Mouse (Mus musculus): ENCODE measurements at regions not wholly inside any gene's neighbourhood (a gene's known extent, or its start where the extent isn't known, plus 50 kb on each side); places are given as distances from the start of the nearest gene placed in this dataset.

- no peaks in the 10 kb centered on the region for H3K9me3 ChIP-seq (ENCODE audit: low read length)
- TF ChIP-seq CTCF (IDR thresholded peaks at IDR 0.05; ENCODE audit: low read depth) (no peak), EP300 (IDR thresholded peaks at IDR 0.05; ENCODE audit: low read depth) (no peak)
- 70% methylated on average over 1 of the region's 1 CpGs for WGBS (ENCODE audit: insufficient replicate concordance)
- no peak overlapping the region for H3K4me3 ChIP-seq (ENCODE audit: low read depth, low read length)
- ATAC-seq, result no peak
- H3K4me2 ChIP-seq (ENCODE audit: low read depth, low read length), result no peak overlapping the region
- no peaks in the 10 kb centered on the region for H3K27me3 ChIP-seq (ENCODE audit: insufficient read depth, low read length)
- no peak overlapping the region for H3K9ac ChIP-seq (replicated peaks)
- no peak overlapping the region for H3K27ac ChIP-seq (ENCODE audit: low read depth)
- no peaks in the 10 kb centered on the region for H3K4me1 ChIP-seq (ENCODE audit: insufficient read depth)
- DNase-seq, result no peak
- no peaks in the 10 kb centered on the region for H3K36me3 ChIP-seq (replicated peaks; ENCODE audit: insufficient read depth, low read length)
These were observed 173.4 kb upstream of the Avpr1a start for GRCm38 (mm10) chr10:122274885-122275284.

GRCm38 (mm10) chr10:122274181-122274580 lies 174.1 kb upstream of the Avpr1a start:
- Histone ChIP-seq H3K4me3 (ENCODE audit: low read depth, low read length) (no peak overlapping the region), H3K9ac (replicated peaks) (no peak overlapping the region), H3K36me3 (replicated peaks; ENCODE audit: insufficient read depth, low read length) (no peaks in the 10 kb centered on the region), H3K4me2 (ENCODE audit: low read depth, low read length) (no peak overlapping the region), H3K9me3 (ENCODE audit: low read length) (no peaks in the 10 kb centered on the region), H3K27me3 (ENCODE audit: insufficient read depth, low read length) (no peaks in the 10 kb centered on the region), H3K27ac (ENCODE audit: low read depth) (0 out of 2 replicates have a peak overlapping the region, but pooled peaks have one; percentile 37), H3K4me1 (ENCODE audit: insufficient read depth) (no peaks in the 10 kb centered on the region)
- ATAC-seq (peak; percentile 70; the same call in 1 of the 2 replicates), DNase-seq (no peak)
- TF ChIP-seq CTCF (IDR thresholded peaks at IDR 0.05; ENCODE audit: low read depth), result no peak
- 48% methylated on average over 3 of the region's 3 CpGs for WGBS (ENCODE audit: insufficient replicate concordance)

- TF ChIP-seq CTCF (IDR thresholded peaks at IDR 0.05; ENCODE audit: low read depth), result no peak
- Histone ChIP-seq H3K36me3 (replicated peaks; ENCODE audit: insufficient read depth, low read length) (no peaks in the 10 kb centered on the region), H3K9me3 (ENCODE audit: low read length) (no peaks in the 10 kb centered on the region), H3K4me1 (ENCODE audit: insufficient read depth) (no peaks in the 10 kb centered on the region), H3K27me3 (ENCODE audit: insufficient read depth, low read length) (no peaks in the 10 kb centered on the region), H3K4me3 (ENCODE audit: low read depth, low read length) (no peak overlapping the region), H3K27ac (ENCODE audit: low read depth) (no peak overlapping the region), H3K9ac (replicated peaks) (no peak overlapping the region), H3K4me2 (ENCODE audit: low read depth, low read length) (no peak overlapping the region)
- DNase-seq (no peak), ATAC-seq (no peak)
- WGBS (ENCODE audit: insufficient replicate concordance), result 44% methylated on average over 1 of the region's 1 CpGs
These were observed 166.9 kb upstream of the Rxylt1 start for GRCm38 (mm10) chr10:122264070-122264469.

- no peak overlapping the region for H3K4me2 ChIP-seq (ENCODE audit: low read depth, low read length)
- H3K9ac ChIP-seq (replicated peaks), result no peak overlapping the region
- ATAC-seq (no peak), DNase-seq (no peak)
- H3K9me3 ChIP-seq (ENCODE audit: low read length), result no peaks in the 10 kb centered on the region
- H3K4me1 ChIP-seq (ENCODE audit: insufficient read depth), result no peaks in the 10 kb centered on the region
- 60% methylated on average over 4 of the region's 4 CpGs for WGBS (ENCODE audit: insufficient replicate concordance)
- H3K27me3 ChIP-seq (ENCODE audit: insufficient read depth, low read length), result no peaks in the 10 kb centered on the region
- TF ChIP-seq EP300 (IDR thresholded peaks at IDR 0.05; ENCODE audit: low read depth) (no peak), CTCF (IDR thresholded peaks at IDR 0.05; ENCODE audit: low read depth) (no peak)
- H3K36me3 ChIP-seq (replicated peaks; ENCODE audit: insufficient read depth, low read length), result no peaks in the 10 kb centered on the region
- H3K4me3 ChIP-seq (ENCODE audit: low read depth, low read length), result no peak overlapping the region
- no peak overlapping the region for H3K27ac ChIP-seq (ENCODE audit: low read depth)
These were observed 162.2 kb upstream of the Rxylt1 start for GRCm38 (mm10) chr10:122259354-122259753.

GRCm38 (mm10) chr10:122258711-122259110 lies 161.5 kb upstream of the Rxylt1 start:
- Histone ChIP-seq H3K36me3 (replicated peaks; ENCODE audit: insufficient read depth, low read length) (no peaks in the 10 kb centered on the region), H3K4me2 (ENCODE audit: low read depth, low read length) (no peak overlapping the region), H3K9me3 (ENCODE audit: low read length) (no peaks in the 10 kb centered on the region), H3K4me1 (ENCODE audit: insufficient read depth) (no peaks in the 10 kb centered on the region), H3K27ac (ENCODE audit: low read depth) (no peak overlapping the region), H3K9ac (replicated peaks) (no peak overlapping the region), H3K4me3 (ENCODE audit: low read depth, low read length) (no peak overlapping the region), H3K27me3 (ENCODE audit: insufficient read depth, low read length) (no peaks in the 10 kb centered on the region)
- no peak for DNase-seq
- WGBS (ENCODE audit: insufficient replicate concordance), result 82% methylated on average over 3 of the region's 3 CpGs
- TF ChIP-seq CTCF (IDR thresholded peaks at IDR 0.05; ENCODE audit: low read depth) (no peak), EP300 (IDR thresholded peaks at IDR 0.05; ENCODE audit: low read depth) (no peak)
- ATAC-seq, result no peak

GRCm38 (mm10) chr10:122231818-122232217 lies 134.6 kb upstream of the Rxylt1 start:
- Histone ChIP-seq H3K27ac (ENCODE audit: low read depth) (no peak overlapping the region), H3K4me1 (ENCODE audit: insufficient read depth) (no peaks in the 10 kb centered on the region), H3K4me2 (ENCODE audit: low read depth, low read length) (no peak overlapping the region), H3K4me3 (ENCODE audit: low read depth, low read length) (no peak overlapping the region), H3K9ac (replicated peaks) (no peak overlapping the region), H3K9me3 (ENCODE audit: low read length) (no peaks in the 10 kb centered on the region), H3K36me3 (replicated peaks; ENCODE audit: insufficient read depth, low read length) (no peaks in the 10 kb centered on the region), H3K27me3 (ENCODE audit: insufficient read depth, low read length) (no peaks in the 10 kb centered on the region)
- 79% methylated on average over 7 of the region's 7 CpGs for WGBS (ENCODE audit: insufficient replicate concordance)
- ATAC-seq (no peak), DNase-seq (no peak)
- no peak for TF ChIP-seq CTCF (IDR thresholded peaks at IDR 0.05; ENCODE audit: low read depth)
- TF ChIP-seq EP300 (IDR thresholded peaks at IDR 0.05; ENCODE audit: low read depth), result no peak

GRCm38 (mm10) chr10:122230746-122231145 lies 133.6 kb upstream of the Rxylt1 start:
- Histone ChIP-seq H3K27ac (ENCODE audit: low read depth) (no peak overlapping the region), H3K4me3 (ENCODE audit: low read depth, low read length) (no peak overlapping the region), H3K27me3 (ENCODE audit: insufficient read depth, low read length) (no peaks in the 10 kb centered on the region), H3K9me3 (ENCODE audit: low read length) (no peaks in the 10 kb centered on the region), H3K4me1 (ENCODE audit: insufficient read depth) (no peaks in the 10 kb centered on the region), H3K4me2 (ENCODE audit: low read depth, low read length) (no peak overlapping the region), H3K36me3 (replicated peaks; ENCODE audit: insufficient read depth, low read length) (no peaks in the 10 kb centered on the region), H3K9ac (replicated peaks) (no peak overlapping the region)
- ATAC-seq, result no peak
- WGBS (ENCODE audit: insufficient replicate concordance), result 54% methylated on average over 11 of the region's 11 CpGs
- DNase-seq, result peak; percentile 13
- TF ChIP-seq CTCF (IDR thresholded peaks at IDR 0.05; ENCODE audit: low read depth) (no peak), EP300 (IDR thresholded peaks at IDR 0.05; ENCODE audit: low read depth) (no peak)

Measured in liver, postnatal 0 days (tissue).